Mouse (Mus musculus): ENCODE measurements around the gene Lyrm1. TPM values are rescaled to one million over a fixed set of nuclear protein-coding genes. Genes with fewer than 3 reads are reported as not detected.

Gene Lyrm1
- total RNA-seq (2022), result 10 to 100 TPM in 2 of 4 experiments, 1 to 10 TPM in 2; 9.1 to 10.7 (median 10.0) TPM

DNA sequence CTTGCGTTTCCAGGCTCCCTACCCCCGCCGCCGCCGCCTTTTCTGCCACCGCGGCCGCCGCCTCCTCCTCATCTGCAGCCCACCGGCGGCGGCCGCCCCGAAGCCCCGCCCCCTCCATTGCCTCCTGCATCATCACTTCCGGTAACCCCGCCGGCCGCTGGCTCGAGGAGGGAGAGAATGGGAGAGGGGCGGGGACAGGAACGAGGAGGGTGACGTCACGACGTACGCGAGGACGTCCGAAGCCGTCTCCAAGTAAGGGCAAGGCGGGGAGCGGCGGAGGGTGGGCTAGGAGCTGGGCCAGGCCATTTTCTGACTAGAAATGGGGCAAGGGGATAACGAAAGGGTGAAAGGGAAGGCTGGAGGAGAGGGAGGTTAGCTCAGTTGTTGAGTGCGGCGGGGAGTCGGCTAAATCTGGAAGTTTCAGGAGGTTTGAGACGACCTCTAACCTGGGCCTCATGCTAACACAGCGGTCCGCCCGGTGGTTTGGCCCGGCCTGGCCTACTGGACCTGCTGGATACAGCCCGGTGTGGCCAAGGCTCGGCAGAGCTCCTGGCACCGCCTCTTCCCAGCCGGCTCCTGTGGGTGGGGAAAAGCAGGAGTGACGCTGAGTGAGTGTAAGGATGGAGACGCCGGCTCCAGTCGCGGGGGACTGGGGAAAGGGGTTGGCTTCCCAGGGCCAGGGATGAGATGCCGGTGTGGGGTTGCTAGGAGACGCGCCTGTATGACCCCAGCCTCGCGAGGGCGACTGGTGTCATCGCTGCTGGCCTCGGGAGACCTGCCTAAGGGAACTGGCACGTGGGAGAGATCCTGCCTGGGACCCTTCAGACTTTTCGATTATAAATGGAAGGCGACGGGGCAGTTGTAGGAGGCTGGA is at the start of gene Lyrm1, which contains the start of gene Dcun1d3:
Gene Lyrm1 (plus strand): TSS at position 223 of the 874 bp plus-strand sequence.
Gene Dcun1d3 (minus strand): TSS at position 660 of the 874 bp plus-strand sequence.
- DNase-seq (ENCODE audit: low spot score), result peak; percentile 95

DNA sequence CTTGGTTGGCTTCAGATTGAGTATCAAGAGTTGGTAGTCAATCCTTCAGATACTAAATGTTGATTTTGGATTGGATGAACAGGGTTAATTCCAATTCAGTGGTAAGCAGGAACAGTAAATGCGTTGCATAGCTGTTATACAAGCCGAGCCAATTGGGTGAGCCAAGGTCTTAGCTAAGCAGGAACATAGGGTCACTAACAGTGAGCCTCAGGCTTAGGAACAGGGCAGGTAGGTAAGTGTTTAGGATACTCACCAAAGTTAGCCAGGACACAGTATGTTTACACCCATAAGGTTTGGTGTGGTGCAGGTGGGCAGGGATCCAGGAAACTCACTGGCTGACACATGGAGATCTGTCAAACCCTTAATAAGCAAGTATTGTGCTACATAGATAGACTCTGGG is 48.3 kb upstream of the Lyrm1 start:
- DNase-seq (ENCODE audit: low spot score), result no peak

DNA sequence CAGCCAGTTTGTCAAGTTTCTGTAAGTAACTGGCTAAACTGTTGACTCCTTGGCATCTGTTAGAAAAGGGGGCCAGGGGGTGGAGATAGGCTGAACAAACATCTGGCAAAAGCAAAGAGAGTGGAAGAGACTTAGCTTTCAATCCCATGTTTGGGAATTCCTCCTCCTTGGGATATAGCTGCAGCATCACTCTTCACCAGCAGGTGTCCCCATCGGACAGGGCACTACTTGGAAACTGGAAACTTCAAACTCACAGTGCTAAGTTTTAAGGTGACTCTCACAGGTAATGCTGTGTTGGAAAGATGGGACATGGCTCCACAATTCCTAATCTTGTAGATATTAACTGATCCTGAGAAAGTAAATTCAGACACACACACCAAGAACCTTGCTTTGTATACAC is 46.6 kb upstream of the Lyrm1 start:
- peak; percentile 78 for DNase-seq (ENCODE audit: low spot score)

DNA sequence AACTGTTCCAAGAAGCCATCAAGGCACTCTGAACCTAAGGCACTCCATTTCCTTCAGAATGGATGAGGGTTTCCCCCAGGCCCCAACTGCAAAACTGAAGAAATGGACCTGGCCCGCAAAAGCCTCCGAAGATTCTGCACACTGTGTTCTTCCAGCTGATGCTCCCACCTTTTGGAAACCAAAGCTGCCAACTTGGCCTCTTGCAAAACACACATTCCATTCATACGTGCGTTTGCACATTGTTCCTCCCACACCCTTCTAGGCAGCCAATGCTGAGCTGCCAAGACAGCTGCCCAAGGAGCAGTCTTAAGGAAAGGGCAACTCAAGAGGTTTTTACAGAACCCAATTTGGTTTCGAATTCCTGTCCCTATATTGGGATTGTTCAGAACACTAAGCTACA is 44.9 kb upstream of the Lyrm1 start:
- peak; percentile 41 for DNase-seq (ENCODE audit: low spot score)

DNA sequence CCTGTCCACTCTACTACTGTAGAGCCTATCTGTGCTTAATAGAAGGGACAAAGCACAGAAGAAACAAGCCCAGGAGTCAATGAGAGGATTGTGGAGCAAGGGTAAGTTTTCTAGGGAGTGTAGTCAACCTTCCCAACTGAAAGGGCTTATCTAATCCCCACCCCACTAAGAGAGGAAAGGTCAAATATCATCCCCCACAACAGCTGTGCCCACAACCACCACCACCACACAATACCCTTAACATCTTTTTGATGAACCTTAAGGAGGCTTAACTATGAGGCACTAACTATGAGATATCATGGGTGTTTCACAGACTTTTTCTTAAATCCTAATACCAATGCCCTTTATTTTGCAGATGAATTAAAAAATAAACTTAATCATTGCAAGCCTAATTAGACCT is 43.2 kb upstream of the Lyrm1 start:
- DNase-seq (ENCODE audit: low spot score), result no peak

DNA sequence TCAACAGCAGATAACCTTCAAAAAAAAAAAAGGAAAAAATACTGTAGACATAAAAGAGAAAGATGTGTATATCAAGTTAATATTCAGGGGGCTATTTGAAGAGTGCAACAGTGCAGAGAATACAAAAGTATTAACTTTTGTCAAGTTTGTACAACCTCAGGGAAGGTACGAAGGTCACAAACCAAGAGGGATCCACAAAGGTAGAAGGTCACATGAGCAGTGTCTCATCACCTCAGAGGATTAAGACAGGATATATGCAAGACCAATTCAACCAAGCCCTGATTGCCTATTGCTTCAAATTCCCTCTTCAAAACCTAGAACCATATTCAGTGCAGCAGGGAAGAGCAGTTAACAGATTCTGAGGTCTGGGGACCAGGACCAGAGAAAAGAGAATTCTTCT is 42.5 kb upstream of the Lyrm1 start:
- no peak for DNase-seq (ENCODE audit: low spot score)

DNA sequence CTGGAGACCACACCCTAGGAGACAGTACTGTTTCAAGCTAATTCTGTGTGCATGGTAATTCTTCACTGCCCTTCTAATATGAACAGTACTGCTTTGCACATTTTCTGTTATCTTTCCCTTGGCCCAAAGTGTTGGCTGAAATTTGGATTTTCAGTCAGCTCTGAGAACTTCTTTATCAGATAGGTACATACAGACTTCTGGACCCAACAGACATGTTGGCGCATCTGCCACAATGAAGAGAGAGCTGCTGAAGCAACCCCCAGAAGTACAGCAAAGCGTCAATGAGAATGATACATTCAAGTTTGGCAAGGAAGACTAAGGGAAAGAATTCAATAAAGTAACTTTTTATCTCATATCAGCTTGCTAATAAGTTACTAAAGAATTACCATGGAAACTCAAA is 41.3 kb upstream of the Lyrm1 start:
- no peak for DNase-seq (ENCODE audit: low spot score)

DNA sequence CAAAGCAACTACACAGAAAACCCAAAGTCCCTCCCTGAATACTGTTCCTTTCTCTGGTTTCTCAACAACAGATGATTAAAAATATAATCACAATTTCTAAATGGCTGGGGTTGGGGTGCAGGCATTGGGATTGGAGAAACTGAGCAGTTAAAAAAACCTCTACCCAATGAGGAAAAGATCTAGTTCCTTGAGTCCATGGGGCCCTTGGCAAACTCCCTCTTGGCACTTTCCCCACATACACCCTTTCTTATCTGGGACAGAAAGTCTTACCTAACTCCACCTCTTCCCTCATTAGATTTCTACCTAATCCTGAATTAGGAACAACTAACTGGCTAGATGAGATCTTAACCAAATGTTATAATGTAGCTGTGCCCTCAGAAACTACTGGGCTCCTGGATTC is 40.6 kb upstream of the Lyrm1 start:
- no peak for DNase-seq (ENCODE audit: low spot score)

DNA sequence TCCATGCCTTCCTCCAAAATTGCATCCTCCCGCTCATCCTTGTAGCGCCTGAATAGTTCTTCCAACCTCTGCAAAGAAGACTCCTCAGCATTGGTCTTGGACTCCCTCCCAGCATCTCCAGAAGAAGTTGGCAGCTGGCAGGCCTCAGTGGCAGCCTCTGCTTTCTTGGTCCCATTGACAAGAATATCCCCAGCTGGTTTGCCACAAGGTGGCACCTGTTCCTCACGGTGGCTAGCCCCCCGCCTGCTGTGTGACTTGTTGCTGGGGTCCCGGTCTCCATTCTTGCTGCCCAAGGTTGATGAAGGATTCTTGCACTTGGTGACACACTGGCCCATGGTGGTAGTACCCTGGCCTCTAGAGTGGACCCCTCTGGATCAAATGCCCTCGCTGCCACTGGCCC is 36.2 kb upstream of the Lyrm1 start:
- DNase-seq (ENCODE audit: low spot score), result no peak

DNA sequence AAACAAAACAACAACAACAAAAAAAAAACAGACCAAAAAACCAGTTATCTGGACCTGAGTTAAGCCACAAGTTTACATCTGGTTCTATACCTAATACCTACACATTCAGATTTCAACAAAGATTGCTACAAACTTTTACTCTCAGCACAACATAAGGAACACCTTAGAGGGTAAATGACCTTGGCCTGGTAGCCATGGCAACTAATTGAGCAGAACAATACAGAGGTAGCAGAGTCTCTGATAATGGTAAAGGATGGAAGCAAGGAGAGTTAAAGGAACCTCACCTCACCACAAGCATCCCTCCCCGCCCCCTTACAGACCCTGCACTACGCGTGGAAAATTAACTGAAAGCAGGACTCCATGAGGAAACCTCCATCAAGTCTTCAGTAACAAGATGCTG is 35.5 kb upstream of the Lyrm1 start:
- DNase-seq (ENCODE audit: low spot score), result no peak

DNA sequence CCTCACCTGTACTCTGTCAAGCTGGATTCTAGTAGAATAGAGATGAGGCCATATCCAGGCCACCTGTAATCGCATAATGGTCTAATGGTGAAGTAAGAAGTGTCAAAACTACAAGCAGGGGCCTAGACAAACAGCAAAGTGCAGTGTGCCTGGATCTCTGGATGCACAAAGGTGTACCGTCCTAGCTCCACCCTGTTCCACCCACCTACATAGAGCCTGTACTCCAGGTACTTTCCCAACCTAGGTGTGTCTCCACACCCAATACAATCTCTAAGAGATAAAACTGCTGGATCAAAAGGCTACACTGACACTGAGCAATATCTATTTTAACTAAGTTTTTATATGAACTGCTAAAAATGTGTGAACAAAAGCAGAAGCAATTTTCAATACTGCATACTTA is 35.1 kb upstream of the Lyrm1 start:
- DNase-seq (ENCODE audit: low spot score), result no peak

DNA sequence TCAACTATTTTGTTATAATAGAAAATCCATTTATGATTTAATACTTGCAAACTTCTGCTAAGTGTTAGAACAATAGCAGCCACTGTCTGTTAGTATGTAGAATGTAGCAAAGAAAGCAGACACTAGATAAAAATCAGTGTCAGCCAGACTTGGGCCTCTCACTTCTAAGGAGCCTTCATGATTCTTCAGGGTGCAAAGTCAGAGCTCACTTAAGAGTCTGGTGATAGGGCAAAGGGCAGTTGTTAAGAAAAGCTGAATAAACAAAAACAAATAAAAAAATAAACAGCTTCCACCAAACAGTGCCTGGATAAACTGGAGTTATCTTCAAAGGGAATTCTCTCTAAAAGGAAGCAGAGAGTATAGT is 34.7 kb upstream of the Lyrm1 start:
- DNase-seq (ENCODE audit: low spot score), result no peak

DNA sequence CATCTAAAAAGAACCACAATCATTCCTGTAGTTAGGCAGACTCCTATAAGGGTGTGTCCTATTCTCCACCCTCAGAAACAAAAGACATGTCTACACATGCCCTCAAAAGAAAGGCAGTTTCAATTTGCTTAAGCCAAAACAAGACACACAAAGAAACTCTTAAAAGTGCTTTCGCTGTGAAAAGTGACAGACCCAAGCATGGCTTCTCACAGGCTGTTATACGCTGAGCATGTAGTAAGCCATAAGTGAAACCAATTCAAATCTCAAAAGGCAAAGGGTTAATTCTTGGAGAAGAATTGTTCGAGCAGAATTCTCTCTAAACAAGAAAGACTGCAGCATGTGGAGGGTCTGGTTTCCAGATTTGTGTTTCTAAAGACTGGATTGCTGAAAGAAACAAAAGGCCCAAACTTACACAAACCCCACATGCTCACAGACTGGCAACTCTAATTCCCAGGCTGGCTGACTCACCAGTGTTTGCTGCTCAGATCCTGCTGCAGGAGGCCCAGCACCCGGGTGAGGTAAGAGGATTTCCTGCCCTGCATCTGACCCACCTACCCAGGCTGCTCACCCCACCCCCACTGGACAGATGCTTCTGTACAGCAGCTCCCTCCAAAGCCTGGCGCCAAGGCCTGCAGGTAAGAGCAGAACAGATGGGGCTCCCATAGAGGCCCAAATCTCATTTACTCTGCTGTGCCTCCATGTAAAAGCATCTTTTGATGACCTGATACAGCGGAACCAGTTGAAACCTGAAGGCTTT is 34.1 kb upstream of the Lyrm1 start:
- DNase-seq (ENCODE audit: low spot score), result peak; percentile 50

DNA sequence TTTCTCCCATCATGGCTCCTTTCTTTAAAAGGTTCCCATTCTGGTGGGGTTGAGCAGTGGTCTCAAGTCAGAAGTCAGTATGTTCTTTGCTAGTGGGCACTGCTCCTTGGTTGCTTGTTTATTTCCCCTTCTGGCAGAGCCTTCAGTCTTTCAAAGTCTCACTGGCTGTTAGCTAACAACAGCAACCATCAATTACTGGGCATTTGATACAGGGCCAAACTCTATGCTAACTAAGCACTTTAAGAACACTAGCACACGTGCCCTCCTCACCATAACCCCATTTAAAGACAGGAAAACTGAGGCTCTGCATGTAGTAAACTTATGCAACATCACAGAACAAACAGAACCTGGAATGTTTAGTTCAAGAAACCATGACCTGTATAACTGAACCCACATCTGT is 33.5 kb upstream of the Lyrm1 start:
- DNase-seq (ENCODE audit: low spot score), result no peak

DNA sequence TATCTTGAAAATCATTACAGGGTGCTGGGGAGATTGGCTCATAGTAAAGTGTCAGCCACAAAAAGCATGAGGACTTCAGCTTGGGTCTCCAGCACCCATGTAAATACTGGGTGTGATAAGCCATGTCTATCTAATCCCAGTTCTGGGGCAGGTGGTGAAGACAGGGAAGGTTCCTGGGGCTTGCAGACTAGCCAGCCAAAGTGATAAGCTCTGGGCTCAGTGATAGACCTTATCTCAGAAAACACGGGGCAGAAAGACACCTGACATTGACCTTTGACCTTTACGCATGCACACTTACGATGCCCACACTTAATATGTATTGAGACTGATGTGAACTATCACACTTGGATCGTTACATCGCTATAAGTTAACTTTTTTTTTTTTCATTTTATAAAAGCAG is 31.2 kb upstream of the Lyrm1 start:
- DNase-seq (ENCODE audit: low spot score), result no peak

DNA sequence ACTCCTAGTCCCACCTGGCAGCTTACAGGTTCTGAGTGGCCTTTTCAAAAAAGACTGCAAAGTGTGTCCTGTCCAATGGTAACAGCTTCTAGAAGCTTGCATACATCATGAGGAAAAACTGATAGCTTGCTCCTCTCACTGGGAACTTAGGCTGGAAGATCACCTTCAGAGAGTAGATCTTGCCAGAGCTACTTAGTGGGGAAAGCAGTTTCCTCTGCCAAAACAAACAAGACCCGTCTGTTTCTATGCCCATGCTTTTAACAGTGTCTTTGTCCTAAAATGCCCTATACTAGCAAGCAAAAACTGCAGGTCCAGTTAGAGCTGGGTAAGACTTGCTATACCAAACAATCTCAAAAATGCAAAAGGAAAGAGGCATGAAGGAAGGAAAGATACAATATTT is 29.5 kb upstream of the Lyrm1 start:
- no peak for DNase-seq (ENCODE audit: low spot score)

DNA sequence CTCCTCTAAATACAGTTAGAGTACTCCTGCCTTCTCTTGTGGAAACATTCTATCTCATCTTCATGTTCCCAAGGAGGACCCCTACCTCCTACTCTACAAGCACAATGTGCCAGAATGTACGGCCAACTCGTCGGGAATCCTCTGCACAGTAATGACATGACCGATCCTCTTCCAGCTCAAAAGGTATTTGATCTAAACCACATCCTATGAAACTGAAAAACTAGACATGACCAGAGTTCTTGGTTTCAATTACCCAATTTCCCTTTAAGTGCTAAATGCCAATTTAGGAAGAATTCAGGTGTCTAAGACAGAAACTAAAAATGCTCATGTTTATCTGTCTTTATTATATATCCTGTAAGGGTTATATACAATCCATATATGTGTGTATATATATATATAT is 23.5 kb upstream of the Lyrm1 start:
- no peak for DNase-seq (ENCODE audit: low spot score)

DNA sequence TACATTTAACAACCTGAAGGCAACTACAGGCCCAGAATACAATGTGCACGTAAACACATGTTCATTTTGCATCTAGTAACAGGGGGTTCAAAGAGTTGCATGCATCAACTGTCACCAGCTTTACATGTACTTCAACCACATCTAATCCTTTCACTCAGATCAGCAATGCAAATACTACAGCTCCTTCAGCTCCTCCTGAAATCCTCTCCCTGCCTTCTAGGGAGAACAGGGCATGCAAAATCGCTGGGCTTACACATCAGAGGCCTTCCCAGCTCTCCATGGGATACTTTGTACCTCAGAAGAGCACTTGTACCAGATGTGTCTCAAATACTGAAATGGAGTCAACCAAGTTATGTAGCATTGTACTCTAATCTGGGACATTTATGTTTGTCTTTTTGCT is 22.6 kb upstream of the Lyrm1 start:
- DNase-seq (ENCODE audit: low spot score), result no peak

DNA sequence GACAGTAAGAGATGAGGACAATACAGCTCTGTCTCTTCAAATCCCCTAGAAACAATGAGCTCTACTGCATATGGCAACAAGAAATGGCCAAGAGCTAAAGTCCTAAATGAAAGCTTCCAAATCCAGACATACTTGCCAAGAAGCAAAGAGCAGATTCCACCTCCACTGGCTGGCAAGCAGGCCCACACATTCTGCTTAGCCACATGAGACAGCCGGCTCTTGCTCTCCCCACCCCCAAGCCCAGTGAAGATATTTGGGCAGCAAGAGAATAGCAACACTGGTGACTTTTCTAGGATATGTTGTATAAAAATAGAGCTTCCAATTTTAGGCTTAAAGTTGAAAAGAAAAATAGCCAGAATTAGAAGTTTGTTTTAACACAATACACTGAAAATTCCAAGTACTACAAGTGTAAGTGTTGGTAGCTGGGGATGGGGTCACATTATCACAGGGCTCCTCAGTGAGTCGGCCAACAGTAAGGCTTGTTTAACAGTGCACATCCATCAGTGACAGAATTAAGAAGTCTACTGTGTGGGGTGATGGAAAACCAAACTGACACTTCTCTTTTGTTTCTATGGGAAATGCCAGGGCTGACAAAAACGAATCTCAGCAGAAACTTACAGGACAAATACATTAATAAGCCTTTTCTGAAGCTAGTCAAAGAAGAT is 19.8 kb upstream of the Lyrm1 start:
- peak; percentile 36 for DNase-seq (ENCODE audit: low spot score)

DNA sequence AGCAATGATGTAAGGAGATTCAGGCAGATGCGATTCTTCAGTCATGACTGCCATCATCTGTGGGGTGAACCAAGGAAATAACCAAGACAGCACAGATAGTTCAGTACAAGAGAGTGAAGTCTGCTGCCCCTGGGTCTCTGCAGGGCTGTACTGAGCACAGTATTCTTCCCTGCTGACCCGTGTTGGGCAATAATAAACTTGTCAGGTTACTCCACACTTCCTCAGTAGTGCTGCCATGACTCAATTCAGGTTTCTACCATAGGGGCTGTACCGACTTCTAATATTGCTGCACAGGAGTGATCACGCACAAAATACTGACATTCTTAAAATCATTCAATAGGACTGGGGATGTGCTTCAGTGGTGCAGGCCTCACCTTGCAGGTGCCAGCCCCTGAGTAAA is 16.5 kb upstream of the Lyrm1 start:
- no peak for DNase-seq (ENCODE audit: low spot score)

DNA sequence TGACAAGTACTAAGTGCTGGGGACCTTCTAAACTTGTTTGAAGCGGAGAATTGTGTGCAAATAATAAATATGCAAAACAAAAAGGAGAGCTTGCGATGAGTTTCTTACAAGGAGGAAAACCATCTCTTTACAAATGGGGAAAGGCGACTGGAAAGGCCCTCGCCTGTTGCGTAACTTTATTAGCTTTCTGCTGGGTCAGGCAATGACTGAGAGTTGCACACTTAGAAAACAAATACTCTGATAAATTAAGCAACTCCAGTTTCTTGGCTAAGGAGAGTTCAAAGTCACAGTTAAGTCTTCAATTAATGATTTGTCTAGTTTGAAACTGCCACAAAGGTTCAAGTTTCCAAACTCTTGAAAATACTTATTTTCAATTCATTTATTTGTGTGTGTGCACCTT is 15.3 kb upstream of the Lyrm1 start:
- peak; percentile 29 for DNase-seq (ENCODE audit: low spot score)

DNA sequence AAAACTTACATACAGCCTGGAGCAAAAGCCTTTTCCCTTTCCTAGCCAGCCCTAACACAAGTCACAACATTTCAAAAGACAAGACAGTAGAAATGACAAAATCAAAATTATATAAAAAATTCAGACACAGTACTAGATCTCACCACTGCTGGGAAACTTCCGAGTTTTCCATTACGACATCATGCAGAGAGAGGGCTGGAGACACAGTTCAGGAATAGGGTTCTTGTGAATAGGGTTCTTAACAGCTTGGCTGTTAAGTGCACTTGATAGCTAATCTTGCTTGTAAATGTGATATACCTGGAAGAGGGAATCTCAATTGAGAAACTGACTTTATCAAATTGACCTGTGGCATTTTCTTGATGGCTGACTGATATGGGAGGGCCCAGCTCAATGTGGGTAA is 14.4 kb upstream of the Lyrm1 start:
- no peak for DNase-seq (ENCODE audit: low spot score)

DNA sequence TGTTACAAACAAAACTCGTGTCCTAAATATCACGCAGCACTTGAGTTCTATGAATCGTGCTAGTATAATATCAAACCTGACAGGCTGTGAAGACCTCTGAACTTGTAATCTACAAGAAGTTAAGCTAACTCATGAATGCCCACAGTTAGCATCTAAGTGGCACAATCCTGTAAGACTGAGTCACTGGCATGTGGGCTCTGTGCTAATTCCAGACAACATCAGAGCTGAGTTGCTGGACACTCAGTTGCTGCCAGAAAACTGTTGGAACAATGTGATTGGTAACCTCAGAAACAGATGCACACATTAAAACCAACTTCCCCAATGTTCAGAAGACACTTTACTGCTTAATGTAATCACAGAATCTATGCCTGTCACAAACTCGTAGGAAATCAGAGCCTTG is 7.8 kb upstream of the Lyrm1 start:
- DNase-seq (ENCODE audit: low spot score), result no peak

Data from heart, adult 8-10 months (tissue).